Mouse (Mus musculus): ENCODE measurements around the gene Mpp6.

Mpp6 gene

GRCm38 (mm10) chr6:50109757-50110378 lies at the start of gene Mpp6:
Gene Mpp6 (plus strand): TSS chr6:50110241.
- peak; percentile 53 for DNase-seq (ENCODE audit: low spot score)

- DNase-seq (ENCODE audit: low spot score), result no peak
Measured at GRCm38 (mm10) chr6:50066172-50066571, 43.9 kb upstream of the Mpp6 start.

- no peak for DNase-seq (ENCODE audit: low spot score)
Measured at GRCm38 (mm10) chr6:50068490-50068889, 41.6 kb upstream of the Mpp6 start.

- no peak for DNase-seq (ENCODE audit: low spot score)
Measured at GRCm38 (mm10) chr6:50075248-50075647, 34.8 kb upstream of the Mpp6 start.

- DNase-seq (ENCODE audit: low spot score), result no peak
Measured at GRCm38 (mm10) chr6:50076473-50076872, 33.6 kb upstream of the Mpp6 start.

- no peak for DNase-seq (ENCODE audit: low spot score)
Measured at GRCm38 (mm10) chr6:50080431-50080830, 29.6 kb upstream of the Mpp6 start.

GRCm38 (mm10) chr6:50085206-50085605 lies 24.8 kb upstream of the Mpp6 start:
- no peak for DNase-seq (ENCODE audit: low spot score)

- DNase-seq (ENCODE audit: low spot score), result no peak
Measured at GRCm38 (mm10) chr6:50089333-50089732, 20.7 kb upstream of the Mpp6 start.

GRCm38 (mm10) chr6:50090221-50090620 lies 19.8 kb upstream of the Mpp6 start:
- DNase-seq (ENCODE audit: low spot score), result no peak

GRCm38 (mm10) chr6:50091462-50092154 lies 18.4 kb upstream of the Mpp6 start:
- no peak for DNase-seq (ENCODE audit: low spot score)

GRCm38 (mm10) chr6:50109201-50109756 lies 762 bp upstream of the Mpp6 start:
- DNase-seq (ENCODE audit: low spot score), result no peak

- peak; percentile 45 for DNase-seq (ENCODE audit: low spot score)
Measured at GRCm38 (mm10) chr6:50110379-50110941, 419 bp downstream of the Mpp6 start.

- peak; percentile 34 for DNase-seq (ENCODE audit: low spot score)
Measured at GRCm38 (mm10) chr6:50111111-50111655, 1.1 kb downstream of the Mpp6 start.

GRCm38 (mm10) chr6:50112775-50113174 lies 2.7 kb downstream of the Mpp6 start:
- peak; percentile 78 for DNase-seq (ENCODE audit: low spot score)

- DNase-seq (ENCODE audit: low spot score), result no peak
Measured at GRCm38 (mm10) chr6:50114280-50114679, 4.2 kb downstream of the Mpp6 start.

- DNase-seq (ENCODE audit: low spot score), result no peak
Measured at GRCm38 (mm10) chr6:50120931-50121330, 10.9 kb downstream of the Mpp6 start.

GRCm38 (mm10) chr6:50122835-50123234 lies 12.8 kb downstream of the Mpp6 start:
- DNase-seq (ENCODE audit: low spot score), result no peak

GRCm38 (mm10) chr6:50124197-50124596 lies 14.2 kb downstream of the Mpp6 start:
- no peak for DNase-seq (ENCODE audit: low spot score)

GRCm38 (mm10) chr6:50126331-50126730 lies 16.3 kb downstream of the Mpp6 start:
- DNase-seq (ENCODE audit: low spot score), result no peak

- no peak for DNase-seq (ENCODE audit: low spot score)
Measured at GRCm38 (mm10) chr6:50127536-50127935, 17.5 kb downstream of the Mpp6 start.

- DNase-seq (ENCODE audit: low spot score), result no peak
Measured at GRCm38 (mm10) chr6:50137651-50138050, 27.6 kb downstream of the Mpp6 start.

- no peak for DNase-seq (ENCODE audit: low spot score)
Measured at GRCm38 (mm10) chr6:50139526-50139925, 29.5 kb downstream of the Mpp6 start.

- no peak for DNase-seq (ENCODE audit: low spot score)
Measured at GRCm38 (mm10) chr6:50146158-50146557, 36.1 kb downstream of the Mpp6 start.
